Comparison of ENCODE assay signal across 24 mouse cellular contexts in the genomic region with DNA sequence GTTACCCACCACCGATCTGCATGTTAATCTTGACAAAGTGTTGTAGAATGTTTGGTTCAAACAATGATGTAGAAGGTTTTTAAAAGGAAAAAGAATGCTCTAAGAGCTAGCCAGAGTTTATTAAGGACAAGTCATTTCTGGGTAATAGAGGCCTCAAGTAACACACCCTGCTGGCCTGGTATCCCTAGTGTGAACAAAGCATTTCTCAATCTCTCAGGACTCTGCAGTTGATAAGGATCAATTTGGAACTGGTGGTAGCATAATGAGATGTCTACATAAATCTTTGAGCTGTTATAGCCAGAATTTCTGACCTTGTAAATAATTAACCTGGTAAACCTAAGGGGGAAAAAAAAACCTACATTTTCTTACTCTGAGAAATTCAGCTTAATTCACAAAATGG.
DNase-seq lines count a peak whose midpoint lies in the region; ATAC-seq and TF ChIP-seq lines count a peak whose summit lies in the region.
"Had no signal": no experiment of that assay in that cellular context is flagged by ENCODE, and none has a peak within 500 bp of the region (broad histone marks: within the 10 kb centered on the region; RNA-seq: fewer than 3 reads in every experiment).

No protein-coding gene starts in this region.

- no peaks in the 10 kb centered on the region for H3K36me3 ChIP-seq in embryonic facial prominence, embryonic 15.5 days
- H3K36me3 ChIP-seq in embryonic facial prominence, embryonic 10.5 days (replicated peaks) = no peaks in the 10 kb centered on the region
- no peaks in the 10 kb centered on the region for H3K36me3 ChIP-seq in liver, adult 2 months (ENCODE audit: control insufficient read depth, insufficient read depth, low read length)
- no peaks in the 10 kb centered on the region for H3K36me3 ChIP-seq in liver, embryonic 11.5 days (ENCODE audit: control insufficient read depth, insufficient read depth, low read length)
- H3K36me3 ChIP-seq: forebrain, embryonic 15.5 days; G1E had no signal

- H3K27ac ChIP-seq in embryonic facial prominence, embryonic 15.5 days (replicated peaks) = 0 out of 2 replicates have a peak overlapping the region, but pooled peaks have one; percentile 11
- H3K27ac ChIP-seq in embryonic facial prominence, embryonic 10.5 days (replicated peaks) = no peak overlapping the region
- H3K27ac ChIP-seq in liver, adult 2 months (replicated peaks; ENCODE audit: insufficient read depth, low read depth, low read length) = no peak overlapping the region
- no peak overlapping the region for H3K27ac ChIP-seq in liver, embryonic 11.5 days (ENCODE audit: low read depth, low read length)
- H3K27ac ChIP-seq: forebrain, embryonic 13.5 days; forebrain, embryonic 15.5 days had no signal

- no peak for TF ChIP-seq CTCF in liver, adult 2 months (IDR thresholded peaks at IDR 0.05; ENCODE audit: low read depth, low read length)

- TF ChIP-seq POLR2A in liver, adult 2 months (IDR thresholded peaks at IDR 0.05; ENCODE audit: extremely low read depth, insufficient read depth, low read length) = no peak

- H3K9ac ChIP-seq in embryonic facial prominence, embryonic 15.5 days = no peak overlapping the region
- H3K9ac ChIP-seq in liver, adult 2 months (ENCODE audit: low read depth, low read length) = no peak overlapping the region
- no peak overlapping the region for H3K9ac ChIP-seq in liver, embryonic 11.5 days (ENCODE audit: low read depth, low read length)
- H3K9ac ChIP-seq: embryonic facial prominence, embryonic 13.5 days; forebrain, embryonic 13.5 days; forebrain, embryonic 15.5 days; forebrain, postnatal 0 days had no signal

- ATAC-seq in embryonic facial prominence, embryonic 15.5 days (ENCODE audit: insufficient number of reproducible peaks, low FRiP score, low TSS enrichment, low read depth) = no peak
- no peak for ATAC-seq in liver, embryonic 11.5 days (replicated peaks; ENCODE audit: low FRiP score)
- ATAC-seq: CD4-positive, CD25-positive, alpha-beta regulatory T cell, adult 4 months; forebrain, embryonic 13.5 days; forebrain, embryonic 15.5 days; forebrain, postnatal 0 days had no signal

- H3K4me3 ChIP-seq in embryonic facial prominence, embryonic 15.5 days (replicated peaks) = no peak overlapping the region
- H3K4me3 ChIP-seq in embryonic facial prominence, embryonic 10.5 days = no peak overlapping the region
- H3K4me3 ChIP-seq in liver, adult 2 months (ENCODE audit: insufficient read depth, low read depth, low read length) = no peak overlapping the region
- no peak overlapping the region for H3K4me3 ChIP-seq in liver, embryonic 11.5 days (ENCODE audit: low read depth, low read length)
- H3K4me3 ChIP-seq: embryonic facial prominence, embryonic 13.5 days; erythroblast, embryonic 14.5 days; forebrain, embryonic 13.5 days; forebrain, embryonic 15.5 days had no signal

- H3K4me2 ChIP-seq in embryonic facial prominence, embryonic 15.5 days (replicated peaks) = no peak overlapping the region
- no peak overlapping the region for H3K4me2 ChIP-seq in liver, embryonic 11.5 days
- H3K4me2 ChIP-seq: embryonic facial prominence, embryonic 13.5 days; forebrain, embryonic 13.5 days; forebrain, embryonic 15.5 days had no signal

- 0 out of 2 replicates have a peak, but pooled peaks cover 3% of the 10 kb centered on the region for H3K4me1 ChIP-seq in embryonic facial prominence, embryonic 15.5 days
- H3K4me1 ChIP-seq in embryonic facial prominence, embryonic 10.5 days = peaks cover 4% of the 10 kb centered on the region; the same call in 1 of the 2 replicates
- peaks cover 4% of the 10 kb centered on the region for H3K4me1 ChIP-seq in liver, adult 2 months (ENCODE audit: control insufficient read depth, insufficient read depth, low read length)
- no peaks in the 10 kb centered on the region for H3K4me1 ChIP-seq in liver, embryonic 11.5 days (replicated peaks; ENCODE audit: control insufficient read depth, insufficient read depth, low read length)
- H3K4me1 ChIP-seq: embryonic facial prominence, embryonic 13.5 days had no signal

- no peak for DNase-seq in embryonic facial prominence, embryonic 10.5 days (ENCODE audit: low spot score)
- peak; percentile 56 for DNase-seq in liver, adult 2 months (ENCODE audit: extremely low read depth, low read depth, low spot score)
- DNase-seq in liver, embryonic 11.5 days (ENCODE audit: low spot score) = no peak
- peak; percentile 68 for DNase-seq in fat pad, adult 2 months (ENCODE audit: extremely low read depth, low read depth, low spot score)
- no peak for DNase-seq in left cerebral cortex, adult 18-20 months (ENCODE audit: low spot score in 2 of 2)
- no peak for DNase-seq in cerebellum, postnatal 36 days
- DNase-seq: adrenal gland, adult 2 months; adrenal gland, postnatal 10 days; adrenal gland, postnatal 25 days; B cell, adult 2 months; cerebellum, adult 11 months; cerebellum, adult 18-20 months; cerebellum, adult 8-10 months; cerebellum, adult 9-11 months; cerebellum, postnatal 14 days; forebrain, postnatal 0 days had no signal

- H3K79me2 ChIP-seq in liver, adult 2 months (ENCODE audit: control insufficient read depth, insufficient read depth, low read length) = no peaks in the 10 kb centered on the region

- no peaks in the 10 kb centered on the region for H3K9me3 ChIP-seq in embryonic facial prominence, embryonic 15.5 days (replicated peaks)
- no peaks in the 10 kb centered on the region for H3K9me3 ChIP-seq in embryonic facial prominence, embryonic 10.5 days
- H3K9me3 ChIP-seq in liver, embryonic 11.5 days (ENCODE audit: control insufficient read depth, low read length) = no peaks in the 10 kb centered on the region
- H3K9me3 ChIP-seq: embryonic facial prominence, embryonic 13.5 days; forebrain, embryonic 13.5 days; forebrain, embryonic 15.5 days had no signal

- WGBS in embryonic facial prominence, embryonic 15.5 days = 76% methylated on average over 1 of the region's 1 CpGs
- WGBS in embryonic facial prominence, embryonic 10.5 days = 90% methylated on average over 1 of the region's 1 CpGs
- WGBS in liver, adult 2 months = 89% methylated on average over 1 of the region's 1 CpGs
- WGBS in liver, embryonic 11.5 days = 84% methylated on average over 1 of the region's 1 CpGs

- H3K27me3 ChIP-seq in embryonic facial prominence, embryonic 15.5 days = no peaks in the 10 kb centered on the region
- H3K27me3 ChIP-seq in embryonic facial prominence, embryonic 10.5 days (replicated peaks; ENCODE audit: low read depth, poor library complexity, severe bottlenecking) = no peaks in the 10 kb centered on the region
- no peaks in the 10 kb centered on the region for H3K27me3 ChIP-seq in liver, adult 2 months (ENCODE audit: control insufficient read depth, insufficient read depth, low read length)
- no peaks in the 10 kb centered on the region for H3K27me3 ChIP-seq in liver, embryonic 11.5 days (replicated peaks; ENCODE audit: control insufficient read depth, insufficient read depth, low read length)
- H3K27me3 ChIP-seq: CH12.LX; embryonic facial prominence, embryonic 13.5 days; forebrain, embryonic 13.5 days; forebrain, embryonic 15.5 days had no signal

Comparison
In these comparisons a context has a peak if more than half of its experiments do, and no peak if none do; other contexts are left out.
1. DNase-seq: peak in liver, adult 2 months (single experiment) and fat pad, adult 2 months (single experiment); none in embryonic facial prominence, embryonic 10.5 days (single experiment), liver, embryonic 11.5 days (single experiment), left cerebral cortex, adult 18-20 months (0 of 2) and cerebellum, postnatal 36 days (0 of 2).